Mouse (Mus musculus): Measurements from ENCODE around the gene Hcrtr2.

The Hcrtr2 gene

DNA sequence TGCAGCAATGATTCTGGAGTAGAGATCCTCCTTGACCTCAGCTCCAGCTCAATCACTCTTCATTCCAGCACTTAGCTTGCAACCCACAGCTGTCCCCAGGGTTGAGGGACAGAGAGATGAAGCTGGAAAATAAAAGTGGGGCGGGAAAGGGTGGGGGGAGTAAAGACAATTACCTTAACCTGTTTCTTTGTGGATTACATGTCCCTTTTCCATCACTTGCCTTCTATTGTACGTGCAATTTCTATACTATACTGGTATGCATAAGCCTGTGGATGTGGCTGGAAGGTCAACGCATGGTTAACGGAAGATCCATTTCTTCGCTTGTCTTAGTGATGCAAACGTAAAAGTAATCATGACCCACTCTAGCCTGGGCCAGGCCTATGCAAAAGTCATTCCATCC is at the start of gene Hcrtr2:
Gene Hcrtr2 (minus strand): TSS at position 101 of the 400 bp plus-strand sequence.
- no peak for DNase-seq (ENCODE audit: low read depth)

DNA sequence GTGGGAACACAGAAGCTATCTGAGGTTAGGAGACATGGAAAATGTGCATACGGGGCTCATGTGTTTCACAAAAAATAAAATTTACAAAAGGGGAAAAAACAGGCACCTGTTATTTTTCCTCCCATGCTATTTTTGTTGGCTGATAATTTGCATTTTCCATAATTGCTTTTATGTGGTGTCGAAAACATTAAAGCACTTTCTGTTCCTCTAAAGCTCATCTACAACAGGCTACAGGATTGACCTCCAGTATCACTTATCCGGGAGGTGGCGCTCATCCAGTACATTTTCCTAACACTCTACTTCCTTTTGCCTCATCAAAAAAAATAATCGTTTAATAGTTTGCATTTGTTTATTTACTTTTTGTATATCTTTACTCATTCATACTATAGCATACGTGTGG is 41.2 kb upstream of the Hcrtr2 start:
- no peak for DNase-seq (ENCODE audit: low read depth)

DNA sequence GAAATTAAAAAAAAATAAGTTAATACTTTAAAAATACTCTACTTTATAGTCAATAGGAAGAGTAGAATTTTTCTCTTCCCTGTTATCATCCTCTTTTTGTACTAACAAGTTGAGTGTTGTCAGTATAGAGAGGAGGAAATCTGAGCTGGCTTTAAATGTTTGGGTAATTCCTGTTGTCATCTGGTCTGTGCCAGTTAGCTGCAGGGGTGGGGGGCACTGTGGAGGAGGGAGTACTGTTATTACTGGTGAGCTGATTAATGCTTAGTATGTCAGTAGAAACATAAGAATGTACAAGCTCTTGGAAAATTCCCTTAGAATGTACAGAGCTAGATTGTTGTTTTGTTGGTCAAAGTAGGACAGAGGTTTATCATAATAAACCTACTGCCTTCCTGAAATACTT is 36.7 kb upstream of the Hcrtr2 start:
- no peak for DNase-seq (ENCODE audit: low read depth)

DNA sequence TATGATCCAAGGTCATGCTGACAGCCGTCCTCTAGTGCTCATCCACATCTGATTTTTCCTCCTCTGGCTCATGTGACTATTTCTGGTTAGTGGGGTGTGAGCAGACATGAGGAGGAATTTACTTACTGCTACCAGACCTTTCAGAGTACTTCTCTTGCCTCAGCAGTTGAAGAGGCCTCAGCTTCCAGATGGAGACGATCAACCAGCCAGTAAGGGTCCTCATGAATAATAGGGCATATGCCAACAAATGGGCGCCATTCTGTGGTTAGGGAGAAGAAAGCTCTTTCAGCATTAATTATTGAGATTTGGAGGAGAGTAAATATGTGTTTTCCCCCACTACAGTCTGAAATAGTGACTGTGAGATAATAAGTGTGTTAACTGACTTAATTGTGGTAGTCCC is 28.7 kb upstream of the Hcrtr2 start:
- DNase-seq (ENCODE audit: low read depth): no peak

DNA sequence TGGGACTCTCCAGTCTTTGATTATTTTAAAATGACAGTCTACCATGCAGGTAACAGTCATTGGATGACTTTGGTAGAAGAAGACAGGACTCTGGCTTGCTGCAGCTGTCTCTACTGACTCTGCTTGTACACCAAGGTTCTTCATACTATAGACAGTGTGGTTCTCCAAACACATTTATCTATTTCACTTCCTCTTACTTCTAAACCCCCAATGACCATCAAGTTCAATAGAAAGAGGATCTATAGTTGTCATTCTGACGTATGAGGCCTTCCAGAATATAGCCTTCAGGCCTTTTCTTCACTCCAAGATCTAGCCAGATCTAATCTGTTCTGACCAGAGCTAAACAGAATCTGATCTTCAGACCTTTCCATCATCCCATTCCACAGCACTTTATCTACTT is 23.6 kb upstream of the Hcrtr2 start:
- DNase-seq (ENCODE audit: low read depth): no peak

DNA sequence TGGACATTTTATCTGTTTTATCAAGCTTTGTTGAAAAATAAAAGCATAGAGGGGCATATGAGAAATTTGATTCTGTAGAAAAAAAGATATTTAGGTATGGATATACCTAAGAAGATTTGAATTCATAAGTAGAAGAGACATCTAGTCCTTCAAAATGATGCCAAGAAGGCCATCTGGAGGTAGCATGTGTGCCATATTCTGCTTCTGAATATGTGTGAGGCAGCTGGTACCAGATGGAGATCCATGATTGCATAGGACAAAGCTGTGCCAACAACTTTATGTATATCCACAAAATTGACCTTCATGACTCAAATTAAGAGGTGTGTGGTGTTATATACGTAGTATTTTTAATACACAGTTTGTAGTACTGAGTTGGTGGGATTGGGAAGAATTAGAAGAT is 7.4 kb upstream of the Hcrtr2 start:
- no peak for DNase-seq (ENCODE audit: low read depth)

DNA sequence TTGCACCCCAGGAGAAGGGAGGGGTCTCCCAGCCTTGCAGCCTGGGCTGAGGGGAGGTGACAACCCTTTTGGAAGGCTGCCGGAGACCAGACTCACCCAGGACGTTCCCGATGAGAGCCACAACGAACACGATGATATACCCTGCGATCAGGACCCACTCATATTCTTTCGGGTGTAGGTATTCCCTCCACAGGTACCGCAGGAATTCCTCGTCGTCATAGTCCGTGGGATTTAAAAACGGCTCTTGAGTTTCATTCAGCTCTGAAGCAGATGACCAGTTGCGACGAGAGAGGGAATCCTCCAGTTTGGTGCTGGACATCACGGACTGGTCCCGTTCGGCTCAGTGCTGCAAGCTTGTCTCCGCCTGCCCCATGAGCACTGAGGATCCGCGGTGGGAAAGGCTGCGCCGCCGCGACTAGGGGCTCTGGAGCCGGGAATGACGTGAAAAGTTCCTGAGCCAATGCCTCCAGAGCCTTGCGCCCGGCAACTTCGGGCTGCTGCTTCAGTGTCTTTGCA is 412 bp downstream of the Hcrtr2 start:
- no peak for DNase-seq (ENCODE audit: low read depth)

DNA sequence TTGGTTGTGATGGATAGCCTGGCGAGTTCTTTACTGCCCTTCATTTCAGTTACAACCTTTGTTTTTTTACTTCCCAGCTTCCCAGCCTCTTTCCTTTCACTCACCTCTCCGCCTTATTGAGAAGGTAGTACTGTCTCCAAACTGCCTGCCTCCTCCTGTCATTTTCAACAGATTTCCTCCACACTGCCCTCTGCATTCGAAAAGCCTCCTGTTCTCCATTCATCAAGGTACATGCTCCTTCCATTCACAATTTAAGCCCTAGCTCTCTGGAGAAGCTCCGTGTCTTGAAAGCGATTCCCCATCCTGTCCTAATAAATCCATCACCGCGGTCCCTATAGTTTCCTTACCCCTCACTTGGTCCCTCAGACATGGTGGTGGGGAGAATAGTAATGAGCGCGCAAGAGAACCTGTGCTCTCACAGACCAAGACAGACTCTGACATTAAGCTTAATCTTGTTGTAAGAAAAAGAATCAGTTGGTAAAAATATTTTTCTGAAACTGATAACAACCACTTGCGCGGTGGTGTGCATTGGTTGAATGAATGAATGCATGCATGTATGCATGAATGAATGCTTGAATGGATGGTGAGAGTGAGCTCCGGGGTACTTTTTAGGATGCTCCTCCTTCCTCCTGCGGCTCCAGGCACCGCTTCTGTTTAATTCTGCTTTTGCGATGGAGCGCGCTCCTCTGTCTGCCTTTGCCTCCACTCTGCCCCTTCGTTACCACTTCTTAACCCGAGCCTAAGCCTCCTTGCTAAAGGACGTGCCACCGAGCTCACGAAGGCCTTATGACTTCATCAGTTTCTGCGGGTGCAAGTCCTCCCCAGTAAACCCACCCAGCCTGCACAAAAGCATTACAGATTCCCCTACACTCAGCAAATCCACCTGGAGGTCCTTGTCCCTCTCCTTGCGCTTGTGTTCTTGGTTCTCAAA is 1.3 kb downstream of the Hcrtr2 start:
- DNase-seq (ENCODE audit: low read depth): no peak

DNA sequence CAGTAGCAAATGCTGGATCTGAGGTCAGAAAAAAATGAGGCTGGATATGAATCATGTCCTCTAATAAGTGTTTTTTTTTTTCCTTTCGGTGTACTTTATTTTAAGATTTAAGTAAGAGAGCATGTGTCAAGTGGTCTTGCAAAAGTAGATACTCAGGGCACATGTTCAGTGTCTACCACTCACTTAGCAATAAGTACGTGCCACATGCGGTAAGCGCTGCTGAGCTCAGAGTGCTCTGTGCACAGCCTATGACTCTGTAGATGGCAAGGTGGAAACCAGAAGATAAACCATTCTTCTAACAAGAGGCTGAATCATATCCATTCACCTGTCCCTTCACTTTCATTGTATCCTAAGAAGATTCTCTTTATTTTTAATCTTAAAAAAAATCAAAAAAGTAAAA is 2.1 kb downstream of the Hcrtr2 start:
- DNase-seq (ENCODE audit: low read depth): no peak

DNA sequence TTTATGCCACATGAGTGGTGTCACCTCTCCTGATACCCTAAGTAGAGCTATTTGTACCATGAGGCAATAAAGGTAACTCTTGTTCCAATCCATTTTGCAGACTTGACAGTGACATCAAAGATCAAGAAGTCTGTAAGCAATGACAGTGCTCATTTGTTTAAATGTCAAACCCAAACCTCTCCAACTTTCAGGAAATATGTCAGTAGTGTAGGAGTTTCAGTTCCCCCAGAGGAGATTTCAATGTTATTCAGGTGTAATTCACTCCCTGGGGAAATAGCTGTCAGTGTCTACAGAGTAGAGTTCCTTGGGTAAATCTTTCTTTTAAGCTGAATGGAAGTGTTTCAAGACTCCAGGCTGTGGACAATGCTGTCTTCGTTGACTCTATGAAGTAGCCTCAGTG is 2.9 kb downstream of the Hcrtr2 start:
- DNase-seq (ENCODE audit: low read depth): no peak

DNA sequence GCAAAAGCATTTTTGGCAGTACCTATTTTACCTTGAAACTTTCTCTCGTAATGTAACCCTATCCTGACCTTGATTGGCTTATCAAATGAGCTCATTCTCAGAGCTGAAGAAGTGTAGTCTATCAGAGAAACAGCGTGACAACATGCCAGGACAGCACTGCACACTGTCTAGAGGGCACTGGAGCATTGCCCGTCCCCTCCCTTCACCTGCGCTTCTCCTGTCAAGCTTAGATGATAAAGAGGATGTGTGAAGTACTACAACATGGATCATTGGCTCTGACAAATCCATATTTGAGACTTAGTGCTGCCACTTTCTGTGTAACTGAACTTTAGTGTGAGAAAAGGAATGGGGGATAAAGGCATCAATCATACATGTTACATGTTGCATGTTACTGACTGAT is 5.4 kb downstream of the Hcrtr2 start:
- no peak for DNase-seq (ENCODE audit: low read depth)

DNA sequence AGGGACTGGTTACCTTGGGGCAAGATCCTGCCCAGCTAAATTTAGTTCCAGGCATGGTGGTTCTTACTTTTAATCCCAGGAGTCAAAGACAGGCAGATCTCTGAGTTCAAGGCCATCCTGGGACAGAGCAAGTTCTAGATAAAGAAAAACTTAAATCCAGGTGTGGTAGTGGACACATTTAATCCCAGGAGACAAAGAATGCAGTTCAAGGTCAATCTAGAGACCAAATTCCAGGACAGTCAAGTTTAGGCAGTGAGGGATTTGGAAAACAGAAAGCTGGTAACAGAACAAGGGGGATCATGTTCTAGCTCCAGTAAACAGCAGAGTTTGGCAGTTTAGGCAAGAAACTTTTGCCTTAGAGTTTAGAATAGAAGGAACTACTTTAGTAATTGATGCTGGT is 8.6 kb downstream of the Hcrtr2 start:
- no peak for DNase-seq (ENCODE audit: low read depth)

DNA sequence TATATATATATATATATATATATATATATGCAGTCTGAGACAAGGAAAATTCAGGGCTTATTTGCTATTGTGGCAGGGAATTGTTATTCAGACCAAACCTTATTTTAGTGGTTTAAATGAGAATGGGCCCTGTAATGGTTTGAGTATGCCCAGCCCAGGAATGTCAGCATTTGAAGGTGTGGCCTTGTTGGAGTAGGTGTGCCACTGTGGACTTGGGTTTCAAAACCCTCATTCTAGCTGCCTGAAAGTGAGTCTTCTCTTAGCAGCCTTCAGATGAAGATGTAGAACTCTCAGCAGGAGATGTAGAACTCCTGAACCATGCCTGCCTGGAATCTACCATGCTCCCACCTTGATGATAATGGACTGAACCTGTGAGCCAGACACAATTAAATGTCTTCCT is 9.7 kb downstream of the Hcrtr2 start:
- no peak for DNase-seq (ENCODE audit: low read depth)

DNA sequence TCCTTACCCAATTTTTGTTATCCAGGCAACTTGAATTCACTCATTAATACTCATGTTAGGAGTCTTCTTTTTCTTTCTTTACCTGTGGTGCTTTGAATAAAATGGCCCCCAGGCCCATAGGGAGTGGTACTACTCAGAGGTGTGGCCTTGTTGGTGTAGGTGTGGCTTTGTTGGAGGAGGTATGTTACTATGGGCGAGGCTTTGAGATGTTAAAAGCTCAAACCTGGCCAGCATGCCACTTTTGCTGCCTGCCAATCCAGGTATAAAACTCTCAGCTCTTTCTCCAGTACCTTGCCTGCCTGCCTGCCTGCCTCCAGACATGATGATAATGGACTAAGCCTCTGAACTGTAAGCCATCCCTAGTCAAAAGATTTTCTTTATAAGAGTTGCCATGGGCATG is 11.4 kb downstream of the Hcrtr2 start:
- no peak for DNase-seq (ENCODE audit: low read depth)

DNA sequence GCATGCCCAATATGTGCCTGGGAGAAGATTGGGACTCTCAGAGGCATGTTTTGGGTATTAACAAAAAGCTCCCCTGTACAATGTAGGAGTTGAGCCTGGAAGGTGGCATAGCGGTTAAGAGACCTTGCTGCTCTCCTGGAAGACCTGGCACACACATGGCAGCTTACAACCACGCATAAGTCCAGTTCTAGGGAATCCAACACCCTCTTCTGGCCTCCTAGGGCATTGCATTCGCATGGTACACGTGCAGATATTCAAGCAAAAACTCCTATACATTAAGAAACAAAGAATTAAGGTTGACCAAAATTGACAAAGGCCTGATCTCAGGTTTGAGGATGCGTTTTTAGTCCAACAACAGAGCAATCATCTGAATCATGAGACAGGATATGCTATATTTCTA is 32.3 kb downstream of the Hcrtr2 start:
- DNase-seq (ENCODE audit: low read depth): no peak

DNA sequence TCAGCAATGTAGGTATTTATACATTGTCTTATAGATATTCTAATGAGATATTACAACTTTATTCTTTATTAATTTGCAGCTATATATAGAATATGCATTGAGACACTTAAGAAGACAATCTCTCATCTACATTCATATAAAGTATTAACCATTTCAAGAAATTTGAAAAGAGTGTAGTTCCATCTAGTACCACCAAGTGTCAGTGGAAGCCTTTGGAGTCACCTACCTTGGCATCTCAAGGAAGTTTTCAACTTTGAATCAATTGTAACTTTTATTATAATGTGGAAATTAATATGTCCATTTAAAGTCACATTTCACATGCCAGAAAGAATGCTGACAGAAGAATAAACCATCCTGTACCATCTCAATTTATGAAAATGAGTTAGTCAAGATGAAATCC is 52.8 kb downstream of the Hcrtr2 start:
- no peak for DNase-seq (ENCODE audit: low read depth)

DNA sequence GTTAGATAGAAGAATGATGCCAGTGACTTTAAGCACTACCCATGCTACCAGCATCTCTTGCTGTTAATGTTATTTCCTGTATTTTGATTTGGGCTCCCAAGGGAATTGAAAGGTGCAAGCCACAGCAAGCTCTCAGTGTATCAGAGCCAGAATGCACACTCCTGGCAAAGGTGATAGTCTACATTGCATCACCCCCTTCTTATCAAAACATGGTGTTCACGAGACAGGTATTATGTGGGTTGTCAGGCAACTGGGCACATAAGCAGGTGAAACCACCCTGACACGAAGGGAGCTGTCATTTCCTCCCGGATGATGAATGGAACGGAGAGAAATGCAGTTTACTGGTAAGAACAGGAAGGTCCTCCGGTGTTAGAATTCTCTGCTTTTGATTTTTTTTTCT is 65.9 kb downstream of the Hcrtr2 start:
- DNase-seq (ENCODE audit: low read depth): no peak

DNA sequence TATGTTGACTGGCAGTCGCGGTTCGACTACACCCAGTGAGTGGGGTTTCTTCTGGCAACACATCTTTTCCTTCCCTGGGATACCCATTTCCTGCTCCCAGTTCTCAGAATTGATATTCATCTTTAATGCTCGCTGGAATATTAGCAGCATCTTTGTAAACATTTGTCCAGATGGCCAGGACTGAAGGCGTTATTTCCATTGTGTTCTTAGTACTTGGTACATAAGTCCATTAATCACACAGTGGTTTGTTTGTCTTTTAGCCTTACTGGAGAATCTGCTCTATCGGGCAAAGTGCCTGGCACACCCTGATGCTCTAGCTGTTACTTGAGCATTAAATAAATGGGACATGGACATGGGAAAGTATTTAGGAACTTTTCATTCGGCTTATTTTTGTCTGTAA is 71.1 kb downstream of the Hcrtr2 start:
- no peak for DNase-seq (ENCODE audit: low read depth)

DNA sequence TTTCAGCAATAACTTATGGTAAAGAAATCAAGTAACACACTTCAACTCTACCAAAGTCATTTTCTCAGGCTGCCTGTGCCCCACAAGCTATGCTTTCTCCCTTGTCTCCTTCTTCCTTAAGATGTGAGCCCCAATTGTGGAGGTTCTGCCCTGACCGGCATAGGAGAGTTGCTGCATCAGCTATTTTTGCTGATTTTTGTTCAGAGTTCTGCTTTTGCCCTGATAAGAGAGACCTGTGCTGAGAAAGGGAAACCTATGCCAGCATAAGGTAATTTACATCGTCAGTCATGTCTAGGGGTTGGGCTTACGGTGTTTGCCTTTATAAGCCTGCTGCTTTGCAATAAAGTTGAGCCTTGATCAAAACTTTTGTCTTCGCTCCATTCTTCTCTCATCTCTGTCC is 71.5 kb downstream of the Hcrtr2 start:
- no peak for DNase-seq (ENCODE audit: low read depth)

DNA sequence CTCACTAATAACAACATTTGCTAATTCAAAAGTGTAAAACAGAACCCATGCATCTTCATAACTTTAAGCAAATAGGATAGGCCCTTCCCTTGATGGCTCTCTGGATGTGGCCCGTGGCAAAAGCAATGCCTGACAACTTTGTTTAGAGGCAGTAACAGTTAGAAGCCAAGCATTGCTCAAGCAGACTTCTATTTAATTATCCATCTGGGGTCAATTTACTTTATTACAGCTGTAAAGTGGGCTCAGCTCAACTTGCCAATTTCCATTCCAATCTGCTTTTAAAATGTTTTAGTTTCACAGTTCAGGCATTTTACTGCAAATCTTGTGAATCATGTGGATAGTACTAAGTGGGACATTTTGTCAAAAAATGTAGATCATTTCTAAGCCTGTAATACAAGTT is 81.3 kb downstream of the Hcrtr2 start:
- DNase-seq (ENCODE audit: low read depth): no peak

DNA sequence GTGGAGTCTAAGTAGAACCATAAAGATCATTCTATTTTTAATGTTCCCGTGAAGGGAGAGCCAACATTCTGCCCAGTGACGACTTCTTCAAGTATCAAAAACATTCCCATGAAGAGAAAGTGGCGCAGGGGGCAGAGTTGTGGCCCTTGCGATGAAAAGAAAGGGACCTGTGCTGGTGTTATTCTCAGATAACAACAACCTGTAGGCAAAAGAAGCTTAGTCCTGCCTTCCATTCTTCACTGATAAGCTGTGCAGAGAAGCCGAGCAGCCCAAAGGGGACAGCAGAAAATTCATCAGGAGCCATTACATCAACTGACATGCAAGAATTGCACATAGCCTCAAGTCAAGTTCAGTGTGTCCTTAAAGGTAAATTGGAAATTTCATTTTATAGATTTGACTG is 85.7 kb downstream of the Hcrtr2 start:
- DNase-seq (ENCODE audit: low read depth): no peak

DNA sequence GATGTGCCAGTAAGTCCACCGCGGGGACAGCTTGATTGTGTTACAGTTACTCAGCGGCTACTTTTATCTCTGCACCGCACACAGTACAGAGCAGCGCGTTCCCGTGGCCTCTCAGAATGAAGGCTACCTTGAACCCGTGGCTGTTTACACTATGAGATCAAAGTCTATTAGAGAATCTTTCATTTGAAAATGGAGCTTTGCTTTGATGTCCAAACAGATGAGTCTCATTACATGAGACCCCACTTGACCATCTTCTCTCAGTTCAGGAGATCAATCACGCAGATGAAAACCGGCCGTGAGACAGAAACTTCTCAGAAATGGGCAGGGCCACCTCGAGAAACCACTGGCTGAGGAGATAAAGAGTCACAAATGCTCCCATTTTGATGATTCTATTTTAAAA is 86.4 kb downstream of the Hcrtr2 start:
- DNase-seq (ENCODE audit: low read depth): no peak

DNA sequence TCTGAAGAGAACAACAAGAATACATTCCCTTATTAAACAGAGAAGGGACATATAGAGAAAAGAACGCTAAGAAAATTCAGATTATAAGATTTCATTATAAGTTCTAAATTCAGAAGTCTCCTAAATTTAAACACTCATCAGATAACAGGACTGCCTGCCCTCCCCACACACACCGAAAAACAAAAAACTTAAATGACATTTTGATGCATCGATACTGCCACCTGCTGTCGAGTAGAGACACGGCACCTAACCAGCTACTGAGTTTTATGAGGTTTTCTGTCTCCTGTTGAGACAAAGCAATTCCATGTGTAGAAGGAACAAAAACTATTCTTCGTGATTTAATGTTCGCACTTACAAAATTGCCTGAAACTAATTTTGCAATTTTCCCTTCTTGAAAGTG is 87.0 kb downstream of the Hcrtr2 start:
- DNase-seq (ENCODE audit: low read depth): peak; percentile 33

DNA sequence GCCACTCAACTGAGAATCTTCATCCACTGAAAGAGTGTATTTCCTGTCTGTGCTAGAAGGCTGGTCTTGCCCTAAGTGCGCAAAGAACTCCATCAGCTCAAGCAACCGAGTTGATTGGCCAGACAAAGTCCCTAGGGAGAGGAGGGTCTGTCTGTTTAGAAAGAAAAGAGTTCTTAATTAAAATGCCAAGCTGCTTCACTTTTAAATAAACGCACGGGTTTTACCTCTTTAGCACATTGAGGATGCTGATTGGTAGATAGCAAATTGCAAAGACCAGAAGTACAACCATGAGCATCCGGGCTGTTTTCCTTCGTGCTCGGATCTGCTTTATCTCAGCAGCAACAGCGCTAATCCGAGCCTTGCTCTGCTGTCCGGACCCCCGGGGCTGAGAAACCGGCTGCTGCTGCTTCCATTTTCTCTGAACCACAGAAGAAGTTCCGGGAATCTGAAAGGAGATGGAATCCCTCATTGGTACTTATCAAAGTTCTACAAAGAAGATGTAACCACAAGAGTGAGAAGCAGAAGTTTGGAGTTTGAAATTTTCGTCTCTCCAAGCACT is 87.6 kb downstream of the Hcrtr2 start:
- DNase-seq (ENCODE audit: low read depth): no peak
